Mouse (Mus musculus) subcutaneous adipose tissue, adult 2 months (tissue): ENCODE results near the gene Smoc2. TPM values are rescaled to one million over a fixed set of nuclear protein-coding genes. Genes with fewer than 3 reads are reported as not detected.

Experiments used
- polyA plus RNA-seq: library from polyadenylated mRNA; depleted of rRNA; stranded (reverse); fragments of >200 nt; gene quantifications from 2 replicates; pipeline ENCODE4 v1.2.3, GENCODE M21; 2012; ENCODE audit warnings: low replicate concordance; rRNA removed

Smoc2 gene
- 54.5 and 289 TPM in 2 replicates for polyA plus RNA-seq

GRCm38 (mm10) chr17:14279177-14279965 lies at the start of gene Smoc2:
Smoc2 (plus strand) TSS chr17:14279506.

Other genes starting within 250 kb of the Smoc2 start
- not detected in 2 replicates for gene Gm7358, start 220.0 kb upstream of the Smoc2 start, polyA plus RNA-seq
- 16.2 and 24.3 TPM in 2 replicates for gene Dact2, start 75.2 kb upstream of the Smoc2 start, polyA plus RNA-seq